9 mouse cellular contexts compared by ENCODE assay signal in genomic region chr10:114805884-114806283, GRCm38 (mm10). TPM values are rescaled to one million over a fixed set of nuclear protein-coding genes. Genes with fewer than 3 reads are reported as not detected.
DNase-seq lines count a peak whose midpoint lies in the region; ATAC-seq and TF ChIP-seq lines count a peak whose summit lies in the region.
"Had no signal": no experiment of that assay in that cellular context is flagged by ENCODE, and none has a peak within 500 bp of the region (broad histone marks: within the 10 kb centered on the region; RNA-seq: fewer than 3 reads in every experiment).

No protein-coding gene starts in this region.

- H3K27ac ChIP-seq in intestine, postnatal 0 days (ENCODE audit: low read depth, low read length), result no peak overlapping the region
- no peak overlapping the region for H3K27ac ChIP-seq in intestine, embryonic 15.5 days
- H3K27ac ChIP-seq in small intestine, adult 2 months (ENCODE audit: insufficient read depth, low read depth, low read length), result no peak overlapping the region
- H3K27ac ChIP-seq in intestine, embryonic 16.5 days (ENCODE audit: low read length), result no peak overlapping the region

- WGBS in intestine, postnatal 0 days, result 44% methylated on average over 3 of the region's 3 CpGs
- 39% methylated on average over 3 of the region's 3 CpGs for WGBS in intestine, embryonic 15.5 days
- WGBS in small intestine, adult 2 months, result 41% methylated on average over 3 of the region's 3 CpGs
- WGBS in intestine, embryonic 16.5 days, result 43% methylated on average over 3 of the region's 3 CpGs

- TF ChIP-seq CTCF in intestine, postnatal 0 days (IDR thresholded peaks at IDR 0.05; ENCODE audit: low read depth), result peak; percentile 54
- TF ChIP-seq CTCF in small intestine, adult 2 months (IDR thresholded peaks at IDR 0.05; ENCODE audit: extremely low read depth, insufficient read length, insufficient replicate concordance, low read depth, low read length), result peak; percentile 17; the same call in 1 of the 2 replicates

- peak; percentile 53 for DNase-seq in right cerebral cortex, postnatal 14 days
- no peak for DNase-seq in right cerebral cortex, postnatal 36 days (ENCODE audit: low spot score in 2 of 2)
- peak; percentile 83 to 90 for DNase-seq in cerebellum, postnatal 14 days
- no peak for DNase-seq in frontal cortex, postnatal 14 days (ENCODE audit: low spot score in 2 of 2)

- H3K9me3 ChIP-seq in intestine, postnatal 0 days (ENCODE audit: control insufficient read depth), result no peaks in the 10 kb centered on the region
- H3K9me3 ChIP-seq in intestine, embryonic 15.5 days, result no peaks in the 10 kb centered on the region
- no peaks in the 10 kb centered on the region for H3K9me3 ChIP-seq in intestine, embryonic 16.5 days (ENCODE audit: control insufficient read depth, low read length)

- TF ChIP-seq POLR2A in small intestine, adult 2 months (IDR thresholded peaks at IDR 0.05; ENCODE audit: low read depth, low read length), result no peak

- H3K4me2 ChIP-seq in intestine, postnatal 0 days (replicated peaks; ENCODE audit: low read depth), result no peak overlapping the region
- H3K4me2 ChIP-seq in intestine, embryonic 15.5 days (replicated peaks), result no peak overlapping the region
- H3K4me2 ChIP-seq in intestine, embryonic 16.5 days (ENCODE audit: low read depth, low read length), result no peak overlapping the region

- ATAC-seq in intestine, postnatal 0 days, result no peak
- no peak for ATAC-seq in intestine, embryonic 15.5 days
- no peak for ATAC-seq in intestine, embryonic 16.5 days

- H3K36me3 ChIP-seq in intestine, postnatal 0 days (ENCODE audit: control insufficient read depth, insufficient read depth), result no peaks in the 10 kb centered on the region
- no peaks in the 10 kb centered on the region for H3K36me3 ChIP-seq in intestine, embryonic 15.5 days
- H3K36me3 ChIP-seq in small intestine, adult 2 months (ENCODE audit: control insufficient read depth, insufficient read depth, low read length), result no peaks in the 10 kb centered on the region
- no peaks in the 10 kb centered on the region for H3K36me3 ChIP-seq in intestine, embryonic 16.5 days (ENCODE audit: control insufficient read depth, insufficient read depth, low read length)

- H3K27me3 ChIP-seq in intestine, postnatal 0 days (replicated peaks; ENCODE audit: control insufficient read depth, insufficient read depth, low read length), result peaks cover 26% of the 10 kb centered on the region
- peaks cover 21% of the 10 kb centered on the region for H3K27me3 ChIP-seq in intestine, embryonic 15.5 days (replicated peaks)
- 0 out of 2 replicates have a peak, but pooled peaks cover 7% of the 10 kb centered on the region for H3K27me3 ChIP-seq in small intestine, adult 2 months (ENCODE audit: control insufficient read depth, insufficient read depth, low read length)
- H3K27me3 ChIP-seq in intestine, embryonic 16.5 days (replicated peaks; ENCODE audit: control insufficient read depth, insufficient read depth, low read length), result peaks cover 23% of the 10 kb centered on the region

- H3K4me3 ChIP-seq in intestine, postnatal 0 days (ENCODE audit: low read depth, low read length), result no peak overlapping the region
- H3K4me3 ChIP-seq in intestine, embryonic 15.5 days (replicated peaks), result no peak overlapping the region
- no peak overlapping the region for H3K4me3 ChIP-seq in small intestine, adult 2 months (ENCODE audit: low read depth, low read length)
- H3K4me3 ChIP-seq in intestine, embryonic 16.5 days (ENCODE audit: low read length), result no peak overlapping the region
- H3K4me3 ChIP-seq: myocyte had no signal

- no peak overlapping the region for H3K9ac ChIP-seq in intestine, postnatal 0 days (ENCODE audit: low read depth, low read length)
- H3K9ac ChIP-seq in intestine, embryonic 15.5 days, result no peak overlapping the region
- H3K9ac ChIP-seq in intestine, embryonic 16.5 days (ENCODE audit: low read depth, low read length), result no peak overlapping the region

- H3K4me1 ChIP-seq in intestine, postnatal 0 days (replicated peaks; ENCODE audit: control insufficient read depth, insufficient read depth, low read length), result no peaks in the 10 kb centered on the region
- 0 out of 2 replicates have a peak, but pooled peaks cover 7% of the 10 kb centered on the region for H3K4me1 ChIP-seq in intestine, embryonic 15.5 days (replicated peaks)
- H3K4me1 ChIP-seq in small intestine, adult 2 months (ENCODE audit: control insufficient read depth, insufficient read depth, insufficient read length, low read length), result peaks cover 1% of the 10 kb centered on the region; the same call in 1 of the 2 replicates
- H3K4me1 ChIP-seq in intestine, embryonic 16.5 days (ENCODE audit: control insufficient read depth, insufficient read depth, low read length), result peaks cover 5% of the 10 kb centered on the region

RNA-seq across cellular contexts. Expression of gene Trhde, which starts 3.8 kb away (rescaled TPM):
- 0.13 and 0.14 TPM in 2 replicates for polyA plus RNA-seq in intestine, postnatal 0 days (2015; fragmentation: Nextera tagmentation; extraction: Ambion mirVana)
- 0.52 and 0.78 TPM in 2 replicates for polyA plus RNA-seq in intestine, embryonic 15.5 days (2015; fragmentation: Nextera tagmentation; extraction: Ambion mirVana)
- 0.05 and 0.19 TPM in 2 replicates for polyA plus RNA-seq in small intestine, adult 2 months (2012; rRNA removed)
- 0.27 and 0.32 TPM in 2 replicates for polyA plus RNA-seq in intestine, embryonic 16.5 days (2015; fragmentation: Nextera tagmentation; extraction: Ambion mirVana)

Comparison
In these comparisons a context has a peak if more than half of its experiments do, and no peak if none do; other contexts are left out.
1. DNase-seq: peak in right cerebral cortex, postnatal 14 days (single experiment) and cerebellum, postnatal 14 days (2 of 2); none in right cerebral cortex, postnatal 36 days (0 of 2) and frontal cortex, postnatal 14 days (0 of 2).